Mouse (Mus musculus) heart, postnatal 4 days (tissue): ENCODE data around the gene Pacsin1. TPM values are rescaled to one million over a fixed set of nuclear protein-coding genes. Genes with fewer than 3 reads are reported as not detected.
A peak's percentile ranks its signal among the peaks of the same experiment; 100 is the strongest.
"Not testable (repeated sequence)": the region's sequence is repeated elsewhere in the genome, so short reads cannot be mapped to it uniquely, and the experiment has no call there.

ENCODE experiments used
- DNase-seq: peaks from one replicate; pipeline ENCODE4 v3.0.0; 2021
- total RNA-seq, 2 experiments: library from RNA; stranded (reverse); gene quantifications; 2 replicates each; pipeline ENCODE4 v1.2.3; 2021

The Pacsin1 gene
- total RNA-seq, result under 1 TPM in 1 of 2 experiments, not detected in 1; 0.17 TPM

GRCm38 (mm10) chr17:27655089-27656010, at the start of gene Pacsin1:
Gene Pacsin1, plus strand, starts transcription at chr17:27655509.
- DNase-seq, result no peak

GRCm38 (mm10) chr17:27609576-27609975, 45.7 kb upstream of the Pacsin1 start:
- no peak for DNase-seq

GRCm38 (mm10) chr17:27610679-27611518, 44.4 kb upstream of the Pacsin1 start:
- DNase-seq, result no peak

GRCm38 (mm10) chr17:27611519-27611884, 43.8 kb upstream of the Pacsin1 start:
- DNase-seq, result no peak

- DNase-seq, result no peak
These were observed 43.3 kb upstream of the Pacsin1 start for GRCm38 (mm10) chr17:27611994-27612393.

GRCm38 (mm10) chr17:27613016-27613415, 42.3 kb upstream of the Pacsin1 start:
- DNase-seq, result no peak

- no peak for DNase-seq
These were observed 39.9 kb upstream of the Pacsin1 start for GRCm38 (mm10) chr17:27615388-27615787.

- DNase-seq, result no peak
These were observed 34.1 kb upstream of the Pacsin1 start for GRCm38 (mm10) chr17:27621161-27621560.

- no peak for DNase-seq
These were observed 33.4 kb upstream of the Pacsin1 start for GRCm38 (mm10) chr17:27621705-27622531.

- peak; percentile 62 for DNase-seq
These were observed 32.5 kb upstream of the Pacsin1 start for GRCm38 (mm10) chr17:27622611-27623359.

- peak; percentile 93 for DNase-seq
These were observed 31.7 kb upstream of the Pacsin1 start, which contains the start of gene Nudt3 for GRCm38 (mm10) chr17:27623360-27624326. Gene Nudt3, minus strand, starts transcription at chr17:27623495.

GRCm38 (mm10) chr17:27625455-27626251, 29.7 kb upstream of the Pacsin1 start:
- no peak for DNase-seq

GRCm38 (mm10) chr17:27626681-27627080, 28.6 kb upstream of the Pacsin1 start:
- DNase-seq, result no peak

- DNase-seq, result no peak
These were observed 27.9 kb upstream of the Pacsin1 start for GRCm38 (mm10) chr17:27627451-27627850.

GRCm38 (mm10) chr17:27628376-27628775, 26.9 kb upstream of the Pacsin1 start:
- no peak for DNase-seq

- DNase-seq, result peak; percentile 89
These were observed 25.9 kb upstream of the Pacsin1 start for GRCm38 (mm10) chr17:27629249-27630020.

GRCm38 (mm10) chr17:27634871-27635574, 20.3 kb upstream of the Pacsin1 start, which contains the start of gene RPS10-NUDT3:
Gene RPS10-NUDT3, minus strand, starts transcription at chr17:27635222.
- peak; percentile 91 for DNase-seq

- DNase-seq, result not testable (repeated sequence)
These were observed 19.8 kb upstream of the Pacsin1 start for GRCm38 (mm10) chr17:27635575-27635903.
